Mouse (Mus musculus) urinary bladder, adult 2 months (tissue): ENCODE data around the gene Ppm1l. TPM values are rescaled to one million over a fixed set of nuclear protein-coding genes. Genes with fewer than 3 reads are reported as not detected.

ENCODE experiments used
- DNase-seq: peaks from one replicate; pipeline ENCODE4 v3.0.0; 2022; ENCODE audit warnings: low spot score
- polyA plus RNA-seq: library from polyadenylated mRNA; depleted of rRNA; stranded (reverse); fragments of >200 nt; gene quantifications from 2 replicates; pipeline ENCODE4 v1.2.3, GENCODE M21; 2012

Ppm1l gene
- polyA plus RNA-seq, 1 experiment: 6.7 TPM

DNA sequence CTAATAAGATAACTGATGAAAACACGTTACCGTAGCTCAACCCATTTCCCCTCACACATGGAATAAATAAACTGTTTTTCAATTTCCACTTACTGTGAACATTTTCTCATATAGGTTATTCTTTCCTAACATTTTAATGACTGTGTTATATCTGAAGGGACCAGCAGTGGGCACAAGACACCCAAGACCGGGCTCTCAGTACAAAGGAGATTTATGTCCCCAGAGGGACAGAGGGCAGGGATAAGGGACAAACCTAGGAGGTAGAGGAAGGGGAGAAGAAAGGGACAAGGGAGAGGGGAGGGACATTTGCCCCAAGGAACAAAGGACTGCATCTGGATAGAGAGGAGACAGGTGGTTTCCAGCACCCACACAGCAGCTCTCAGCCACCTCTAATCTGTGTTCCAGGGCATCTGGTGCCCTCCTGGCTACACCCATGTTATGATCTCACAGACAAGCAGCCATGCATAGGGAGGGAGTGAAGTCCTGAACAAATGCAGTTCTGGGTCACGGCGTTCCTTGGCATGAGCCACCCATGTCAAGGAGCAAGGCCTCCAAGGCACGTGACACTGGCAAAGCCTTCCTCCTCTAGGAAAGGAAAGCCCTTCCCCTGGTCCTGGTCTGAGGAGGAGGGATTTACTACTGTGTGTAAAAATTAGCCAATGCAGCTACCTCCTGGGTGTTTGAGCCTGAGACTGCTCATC, 174.5 kb downstream of the Ppm1l start:
- no peak for DNase-seq

DNA sequence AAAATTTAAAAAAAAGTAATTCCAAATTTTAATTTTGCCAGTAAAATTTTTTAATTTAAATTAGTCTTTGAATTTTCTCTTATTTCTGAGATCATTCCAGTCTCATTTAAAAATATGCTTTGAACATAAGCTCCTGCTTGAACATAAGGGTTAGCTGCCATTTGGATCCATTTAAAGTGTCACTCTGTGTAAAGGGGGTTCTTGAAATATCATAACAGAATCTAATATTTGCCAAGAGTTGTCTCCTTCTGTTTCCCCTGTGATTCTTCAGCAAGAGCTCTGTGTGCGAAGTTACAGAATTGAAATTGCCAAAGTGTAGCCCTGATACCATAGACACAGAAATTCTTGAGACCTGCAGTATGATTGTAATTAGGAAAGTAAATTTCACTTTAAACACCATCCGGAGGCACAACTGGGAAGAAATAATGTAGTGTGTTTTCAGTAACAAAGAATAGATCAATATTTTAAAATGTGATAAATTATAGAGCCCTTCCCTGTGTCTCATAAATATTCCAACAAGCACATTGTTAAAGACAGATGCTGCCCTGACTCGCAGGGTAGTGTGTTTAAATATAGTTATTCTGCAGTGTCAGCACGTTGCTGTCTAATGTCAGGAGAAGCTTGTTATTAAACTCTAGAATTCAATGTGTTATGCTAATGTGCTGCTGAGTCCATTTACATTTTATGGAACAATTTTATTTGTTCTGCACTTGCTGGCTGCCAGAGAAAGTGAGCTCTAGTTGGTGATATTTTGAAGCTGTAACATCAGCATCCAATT, 177.8 kb downstream of the Ppm1l start:
- no peak for DNase-seq

- no peak for DNase-seq
Measured at GRCm38 (mm10) chr3:69497178-69497577, 180.5 kb downstream of the Ppm1l start.

GRCm38 (mm10) chr3:69502009-69502408, 185.3 kb downstream of the Ppm1l start:
- DNase-seq: no peak

DNA sequence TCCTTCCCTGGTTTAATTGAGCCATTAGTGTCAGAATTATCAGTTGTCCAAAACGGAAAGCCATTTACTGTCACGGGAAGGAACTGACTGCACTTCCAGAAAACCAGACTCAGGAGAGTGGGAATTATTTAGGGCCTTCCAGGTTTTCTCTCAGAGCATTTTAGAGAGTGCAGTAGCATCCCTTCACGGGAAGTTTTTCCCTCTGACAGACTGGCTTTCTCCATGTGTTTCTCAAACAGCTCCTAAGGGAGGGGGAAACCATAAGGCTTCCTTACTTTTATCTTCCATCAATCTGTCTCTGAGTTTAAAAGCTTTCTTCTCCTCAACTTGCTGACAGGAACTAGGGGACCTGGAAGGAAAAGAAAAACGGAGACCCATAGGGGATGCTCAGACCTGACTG, 185.9 kb downstream of the Ppm1l start:
- no peak for DNase-seq

- no peak for DNase-seq
Measured at GRCm38 (mm10) chr3:69505090-69505489, 188.4 kb downstream of the Ppm1l start.

GRCm38 (mm10) chr3:69506352-69506751, 189.7 kb downstream of the Ppm1l start:
- no peak for DNase-seq

DNA sequence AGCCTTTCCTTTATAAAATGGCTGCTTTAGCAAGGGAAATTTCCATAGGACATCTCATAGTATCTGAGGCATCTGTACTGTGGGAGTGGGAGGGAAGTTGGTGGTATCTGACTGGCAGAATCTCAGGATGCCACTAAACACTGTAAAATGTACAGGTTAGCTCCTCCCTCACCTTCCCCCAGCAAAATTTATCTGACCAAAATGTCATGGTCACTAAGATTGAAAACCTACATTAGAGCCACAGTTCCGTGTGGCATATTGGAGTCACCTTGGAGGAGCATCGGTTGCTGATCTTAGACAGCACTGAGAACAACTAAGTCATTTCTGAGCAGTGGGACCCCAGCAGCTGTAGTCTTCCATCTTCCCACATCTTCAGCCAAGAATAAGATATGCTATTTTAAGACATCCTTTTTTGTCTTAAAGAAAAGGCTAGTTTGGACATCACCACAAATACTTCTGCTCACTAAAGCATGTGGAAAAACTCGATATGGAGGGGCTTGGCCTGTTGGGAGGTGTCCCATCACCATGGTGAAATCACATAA, 192.8 kb downstream of the Ppm1l start:
- no peak for DNase-seq

DNA sequence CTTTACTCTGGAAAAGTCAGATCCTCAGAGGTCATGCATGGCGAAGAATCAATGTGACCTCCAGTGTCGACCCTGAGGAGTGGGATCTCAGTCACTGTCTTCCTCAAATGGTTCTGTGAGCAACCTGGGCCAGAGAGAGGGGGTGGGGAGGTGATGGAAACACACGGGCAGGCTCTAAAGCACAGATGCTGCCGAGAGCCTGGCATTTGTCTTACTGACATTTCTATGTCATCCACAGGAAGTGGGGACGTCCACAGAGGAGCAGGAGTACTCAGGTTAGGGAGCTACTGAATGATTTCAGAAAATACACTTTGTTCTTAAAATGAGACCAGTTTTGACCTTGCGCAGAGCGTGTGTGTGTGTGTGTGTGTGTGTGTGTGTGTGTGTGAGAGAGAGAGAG, 195.2 kb downstream of the Ppm1l start:
- no peak for DNase-seq

DNA sequence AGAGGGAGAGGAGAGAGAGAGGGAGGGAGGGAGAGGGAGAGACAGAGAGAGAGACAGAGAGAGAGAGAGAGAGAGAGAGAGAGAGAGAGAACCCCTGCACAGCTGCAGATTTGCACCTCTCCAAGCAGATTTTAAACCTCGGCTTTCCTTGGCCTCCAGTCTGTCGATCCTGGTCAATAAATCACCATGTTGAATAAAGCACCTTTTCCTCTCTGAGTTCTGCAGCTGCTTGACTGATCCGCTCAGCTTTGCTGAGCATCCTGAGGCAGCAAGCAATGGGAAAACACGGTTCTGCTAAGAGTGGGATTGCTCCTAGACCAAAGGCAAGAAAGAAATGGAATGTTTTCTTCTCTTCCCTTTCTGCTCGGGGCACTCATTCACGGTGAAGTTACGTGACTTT, 195.7 kb downstream of the Ppm1l start:
- no peak for DNase-seq

DNA sequence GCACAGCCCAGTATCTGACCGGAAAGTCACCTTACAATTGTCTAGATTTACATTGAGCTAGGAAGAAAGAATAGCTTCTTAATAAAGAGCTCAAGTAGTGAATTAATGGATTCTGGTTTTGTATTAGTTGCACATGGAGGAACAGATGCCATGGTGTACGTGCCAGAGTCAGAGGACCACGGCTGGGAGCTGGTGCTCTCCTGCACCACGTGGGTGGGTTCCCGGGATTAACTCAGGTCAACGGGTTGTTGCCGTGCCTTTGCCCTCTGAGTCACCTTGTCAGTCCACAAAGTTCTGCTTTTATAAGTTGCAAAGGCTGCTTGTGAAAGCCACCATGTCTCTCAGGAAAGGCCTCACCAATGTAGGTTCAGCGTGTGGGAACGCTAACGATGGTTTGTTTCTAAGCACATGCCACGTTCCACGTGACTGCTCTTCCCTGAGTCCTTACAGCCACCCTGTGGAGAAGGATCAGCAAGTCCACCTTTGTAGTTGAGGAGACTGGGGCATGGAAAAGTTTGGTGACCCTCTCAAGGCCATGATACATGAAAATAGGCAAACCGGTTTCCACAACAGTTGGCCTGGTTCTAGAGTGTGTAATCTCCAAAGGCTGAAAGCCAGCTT, 199.2 kb downstream of the Ppm1l start:
- no peak for DNase-seq

DNA sequence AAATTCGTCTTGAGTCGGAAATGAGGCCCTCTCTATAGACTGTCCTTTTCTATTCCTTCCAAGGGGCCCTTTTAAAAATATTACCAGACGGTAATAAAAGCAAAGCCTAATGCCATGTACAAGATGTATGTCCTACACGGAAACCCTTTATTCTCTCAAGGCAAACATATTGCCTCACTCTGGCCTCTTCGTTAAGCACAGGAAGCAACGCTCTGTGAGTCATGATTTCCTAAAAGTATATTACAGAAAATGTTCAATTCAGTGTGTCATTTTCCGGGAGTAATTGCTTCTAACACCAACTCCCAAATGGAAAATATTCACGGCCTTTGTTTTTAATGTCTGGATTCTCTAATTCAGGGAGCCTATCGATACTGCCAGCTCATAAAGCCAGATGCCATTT, 202.5 kb downstream of the Ppm1l start:
- no peak for DNase-seq

- no peak for DNase-seq
Measured at GRCm38 (mm10) chr3:69519789-69520558, 203.3 kb downstream of the Ppm1l start.

- no peak for DNase-seq
Measured at GRCm38 (mm10) chr3:69522270-69522669, 205.6 kb downstream of the Ppm1l start.

DNA sequence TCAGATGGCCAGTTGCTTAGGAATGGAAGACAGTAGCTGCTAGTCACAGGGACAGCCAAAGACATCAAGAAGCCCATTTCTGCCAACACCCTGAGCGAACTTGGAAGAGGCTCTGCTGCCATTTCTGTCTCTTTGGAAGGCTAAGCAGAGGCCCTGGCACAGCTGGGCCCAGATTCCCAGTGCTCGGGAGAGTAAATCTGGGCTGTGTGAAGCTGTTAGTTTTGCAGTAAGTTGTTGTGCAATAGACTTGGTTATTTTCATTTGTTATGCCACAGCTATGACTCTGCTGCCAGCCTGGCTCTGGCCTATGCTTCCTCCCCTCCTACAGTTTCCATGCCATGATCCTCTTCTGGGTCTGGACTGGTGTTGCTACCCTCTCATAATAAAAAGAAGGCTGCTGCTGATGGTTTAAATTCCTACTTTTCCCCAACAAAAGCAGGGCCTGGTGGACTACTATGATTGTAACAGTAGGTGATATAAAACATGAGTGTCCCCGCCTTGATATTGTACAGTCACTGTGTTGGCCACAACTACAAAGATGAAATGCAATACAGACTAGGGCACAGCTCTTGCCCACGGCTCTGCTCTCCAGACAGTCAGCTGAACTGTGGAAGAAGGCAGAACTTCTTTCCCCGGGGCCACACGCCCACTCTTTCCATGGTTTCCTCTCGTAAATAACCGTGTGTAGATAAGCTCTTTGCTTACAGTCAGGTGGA, 207.9 kb downstream of the Ppm1l start:
- no peak for DNase-seq

GRCm38 (mm10) chr3:69525072-69525529, 208.4 kb downstream of the Ppm1l start:
- DNase-seq: no peak

DNA sequence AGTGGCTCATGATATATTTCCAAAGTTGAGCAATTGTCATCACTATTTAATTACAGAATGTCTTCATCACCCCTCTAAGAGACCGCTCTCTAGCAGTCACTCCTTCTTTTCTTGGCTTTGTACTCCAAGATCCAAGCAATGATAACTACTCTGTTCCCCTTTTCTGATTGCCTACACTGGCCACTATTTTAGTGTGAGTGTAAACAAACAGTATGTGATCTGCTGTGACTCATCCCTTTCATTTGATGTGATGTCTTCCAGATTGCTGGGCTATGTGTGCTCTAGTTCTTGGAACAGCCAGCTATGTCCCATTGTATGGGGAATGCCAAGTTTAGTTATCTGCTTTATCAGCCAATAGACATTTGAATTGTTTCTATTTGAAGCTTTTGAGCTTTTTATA, 210.7 kb downstream of the Ppm1l start:
- DNase-seq: no peak

GRCm38 (mm10) chr3:69529576-69529975, 212.9 kb downstream of the Ppm1l start:
- DNase-seq: no peak

DNA sequence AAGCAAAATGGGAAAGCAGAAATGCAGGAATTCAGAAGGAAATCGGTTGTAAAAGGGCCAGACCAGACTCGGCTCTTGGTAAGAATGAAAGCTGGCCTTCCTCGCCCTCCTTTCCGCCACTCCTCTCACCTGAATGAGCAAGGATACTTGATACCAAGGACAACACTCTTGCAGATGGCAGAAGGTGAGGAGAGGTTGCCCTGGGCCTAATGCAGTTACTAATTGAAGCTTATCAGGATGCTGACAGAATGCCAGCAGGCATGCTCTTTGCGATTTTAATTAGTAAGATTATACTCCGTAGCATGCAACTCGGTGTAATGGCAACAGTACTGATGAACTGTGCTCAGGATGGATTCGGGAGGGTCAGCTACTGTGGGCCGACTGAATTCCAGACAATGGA, 214.8 kb downstream of the Ppm1l start:
- DNase-seq: no peak

DNA sequence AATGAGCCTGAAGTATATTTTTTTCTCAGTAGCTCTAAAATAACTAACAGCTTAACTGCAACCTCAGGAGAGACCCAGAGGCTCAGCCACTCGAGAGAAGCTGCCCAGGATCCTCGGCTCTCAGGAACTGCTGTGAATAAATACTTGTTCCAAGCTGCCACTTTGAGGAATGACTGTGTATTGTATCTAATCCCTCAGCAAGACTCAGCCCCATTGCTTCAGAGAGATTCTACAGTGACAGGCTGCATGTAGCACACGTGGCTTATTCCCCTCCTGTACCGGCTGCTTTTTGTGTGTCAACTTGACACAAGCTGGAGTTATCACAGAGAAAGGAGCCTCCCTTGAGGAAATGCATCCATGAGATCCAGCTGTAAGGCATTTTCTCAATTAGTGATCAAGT, 216.0 kb downstream of the Ppm1l start:
- no peak for DNase-seq

GRCm38 (mm10) chr3:69535486-69535885, 218.8 kb downstream of the Ppm1l start:
- no peak for DNase-seq
